Mouse (Mus musculus) MEL (cell line): ENCODE data around the gene Sbsn. TPM values are rescaled to one million over a fixed set of nuclear protein-coding genes. Genes with fewer than 3 reads are reported as not detected.

Experiments used
- DNase-seq: peaks from one replicate; pipeline ENCODE4 v3.0.0; 2011; ENCODE audit warnings: low read depth, low spot score
- H3K27ac ChIP-seq: 2 replicates; pipeline ENCODE4 v1.5.1; 2012; ENCODE audit warnings: low read depth, mild to moderate bottlenecking, control low read depth, low read length, moderate library complexity; ENCODE audit not compliant: control insufficient read depth
- H3K27me3 ChIP-seq, 2 experiments: fragments of 150-350 bp in 1 of 2; sonication (generic) in 1 of 2; 2 replicates each; pipeline ENCODE4 v1.6.1; 2012; ENCODE audit warnings: low read length in 2 of 2, mild to moderate bottlenecking in 2 of 2, improper control_type of control experiment in 1 of 2, moderate library complexity in 1 of 2; ENCODE audit not compliant: insufficient read depth in 2 of 2, control insufficient read depth in 1 of 2
- H3K36me3 ChIP-seq, 2 experiments: 2 replicates each; pipeline ENCODE4 v1.6.1; 2012 to 2014; ENCODE audit warnings: low read length in 2 of 2, improper control_type of control experiment in 1 of 2, inconsistent platforms in 1 of 2, mild to moderate bottlenecking in 1 of 2; ENCODE audit not compliant: insufficient read depth in 2 of 2, control insufficient read depth in 1 of 2
- H3K4me1 ChIP-seq, 2 experiments: fragments of 150-350 bp in 1 of 2; sonication (generic) in 1 of 2; 2 replicates each; pipeline ENCODE4 v1.6.1; 2012; ENCODE audit warnings: low read length in 2 of 2, improper control_type of control experiment in 1 of 2, mild to moderate bottlenecking in 1 of 2; ENCODE audit not compliant: insufficient read depth in 2 of 2, control insufficient read depth in 1 of 2
- H3K4me3 ChIP-seq, 2 experiments: fragments of 150-350 bp in 1 of 2; sonication (generic) in 1 of 2; 2 replicates each; pipeline ENCODE4 v1.5.1; 2012; ENCODE audit warnings: low read depth in 2 of 2, low read length in 2 of 2, mild to moderate bottlenecking in 2 of 2, moderate library complexity in 2 of 2, control low read depth in 1 of 2, improper control_type of control experiment in 1 of 2; ENCODE audit not compliant: control insufficient read depth in 1 of 2, insufficient read depth in 1 of 2
- H3K79me2 ChIP-seq: 2 replicates; pipeline ENCODE4 v1.6.1; 2012; ENCODE audit warnings: mild to moderate bottlenecking, low read length, moderate library complexity; ENCODE audit not compliant: control insufficient read depth, poor library complexity, insufficient read depth
- H3K9ac ChIP-seq: 2 replicates; pipeline ENCODE4 v1.6.1; 2012; ENCODE audit warnings: low read depth, mild to moderate bottlenecking, control low read depth, low read length, moderate library complexity; ENCODE audit not compliant: control insufficient read depth, poor library complexity, severe bottlenecking
- H3K9me3 ChIP-seq: fragments of 150-350 bp; sonication (generic); replicated peaks from 2 replicates; pipeline ENCODE4 v1.6.1; 2012; ENCODE audit warnings: mild to moderate bottlenecking, low read length, improper control_type of control experiment, moderate library complexity; ENCODE audit not compliant: insufficient read depth
- CHD1 ChIP-seq: IDR thresholded peaks from 2 replicates; pipeline ENCODE4 v1.6.1; 2012; ENCODE audit warnings: low read depth, mild to moderate bottlenecking, inconsistent platforms, low read length, improper control_type of control experiment
- CTCF ChIP-seq, 3 experiments: IDR thresholded peaks in 2 of 3; conservative IDR thresholded peaks in 1 of 3; 2 replicates each; pipeline ENCODE4 v1.5.1; 2011 to 2012; ENCODE audit warnings: low read length in 3 of 3, low read depth in 2 of 3, mild to moderate bottlenecking in 2 of 3, improper control_type of control experiment in 1 of 3, inconsistent platforms in 1 of 3, mixed read lengths in 1 of 3, moderate library complexity in 1 of 3; ENCODE audit not compliant: control insufficient read depth in 1 of 3, insufficient read depth in 1 of 3, poor library complexity in 1 of 3, severe bottlenecking in 1 of 3
- E2F4 ChIP-seq: IDR thresholded peaks from 2 replicates; pipeline ENCODE4 v1.6.1; 2011; ENCODE audit warnings: low read depth, low read length, improper control_type of control experiment, borderline replicate concordance
- EP300 ChIP-seq, 2 experiments: IDR thresholded peaks; 2 replicates each; pipeline ENCODE4 v1.6.1; 2011; ENCODE audit warnings: improper control_type of control experiment in 2 of 2, low read length in 2 of 2, low read depth in 1 of 2, mild to moderate bottlenecking in 1 of 2
- ETS1 ChIP-seq: IDR thresholded peaks from 2 replicates; pipeline ENCODE4 v1.6.1; 2012; ENCODE audit warnings: low read depth, mild to moderate bottlenecking, inconsistent platforms, low read length, improper control_type of control experiment, moderate library complexity
- GABPA ChIP-seq: IDR thresholded peaks from 2 replicates; pipeline ENCODE4 v1.6.1; 2012; ENCODE audit warnings: low read depth, mild to moderate bottlenecking, inconsistent platforms, low read length, improper control_type of control experiment, moderate library complexity
- JUND ChIP-seq: IDR thresholded peaks from 2 replicates; pipeline ENCODE4 v1.6.1; 2011; ENCODE audit warnings: low read depth, mild to moderate bottlenecking, improper control_type of control experiment, low read length
- KAT2A ChIP-seq: conservative IDR thresholded peaks from 2 replicates; pipeline ENCODE4 v1.6.1; 2012; ENCODE audit warnings: low read depth, low read length, improper control_type of control experiment, inconsistent platforms
- MAFK ChIP-seq: IDR thresholded peaks from 2 replicates; pipeline ENCODE4 v1.6.1; 2011; ENCODE audit warnings: low read depth, mild to moderate bottlenecking, low read length, improper control_type of control experiment, borderline replicate concordance
- MAX ChIP-seq: IDR thresholded peaks from 2 replicates; pipeline ENCODE4 v1.6.1; 2011; ENCODE audit warnings: low read length, improper control_type of control experiment
- MAZ ChIP-seq: IDR thresholded peaks from 2 replicates; pipeline ENCODE4 v1.6.1; 2012; ENCODE audit warnings: low read depth, mild to moderate bottlenecking, inconsistent platforms, low read length, improper control_type of control experiment
- MXI1 ChIP-seq: IDR thresholded peaks from 2 replicates; pipeline ENCODE4 v1.6.1; 2011; ENCODE audit warnings: mild to moderate bottlenecking, low read depth, low read length, improper control_type of control experiment
- MYB ChIP-seq: IDR thresholded peaks from 2 replicates; pipeline ENCODE4 v1.6.1; 2011; ENCODE audit warnings: mild to moderate bottlenecking, low read depth, low read length, improper control_type of control experiment
- NELFE ChIP-seq: IDR thresholded peaks from 2 replicates; pipeline ENCODE4 v1.6.1; 2011; ENCODE audit warnings: low read depth, low read length, improper control_type of control experiment
- NRF1 ChIP-seq: IDR thresholded peaks from 2 replicates; pipeline ENCODE4 v1.6.1; 2014; ENCODE audit warnings: low read depth, mild to moderate bottlenecking, inconsistent platforms, low read length, improper control_type of control experiment, moderate library complexity; ENCODE audit not compliant: poor library complexity, insufficient read depth, severe bottlenecking
- POLR2A ChIP-seq, 2 experiments: IDR thresholded peaks; 2 replicates each; pipeline ENCODE4 v1.6.1; 2011 to 2012; ENCODE audit warnings: low read length in 2 of 2, mild to moderate bottlenecking in 2 of 2, control low read depth in 1 of 2, improper control_type of control experiment in 1 of 2, low read depth in 1 of 2, moderate library complexity in 1 of 2; ENCODE audit not compliant: control insufficient read depth in 1 of 2, insufficient read depth in 1 of 2, poor library complexity in 1 of 2
- POLR2AphosphoS2 ChIP-seq: IDR thresholded peaks from 2 replicates; pipeline ENCODE4 v1.6.1; 2011; ENCODE audit warnings: low read length, improper control_type of control experiment
- POLR2AphosphoS5 ChIP-seq: IDR thresholded peaks from 2 replicates; pipeline ENCODE4 v1.6.1; 2012; ENCODE audit warnings: low read depth, borderline replicate concordance, mild to moderate bottlenecking, inconsistent platforms, low read length, moderate library complexity, mixed read lengths
- SIN3A ChIP-seq: IDR thresholded peaks from 2 replicates; pipeline ENCODE4 v1.6.1; 2012; ENCODE audit warnings: low read length, improper control_type of control experiment, inconsistent platforms
- TAL1 ChIP-seq: IDR thresholded peaks from 2 replicates; pipeline ENCODE4 v1.6.1; 2012; ENCODE audit warnings: mild to moderate bottlenecking, inconsistent platforms, low read length, moderate library complexity, mixed read lengths
- TBP ChIP-seq: IDR thresholded peaks from 2 replicates; pipeline ENCODE4 v1.8.0; 2011; ENCODE audit warnings: low read depth, low read length, improper control_type of control experiment
- UBTF ChIP-seq: IDR thresholded peaks from 2 replicates; pipeline ENCODE4 v1.6.1; 2012; ENCODE audit warnings: low read depth, mild to moderate bottlenecking, inconsistent platforms, low read length, improper control_type of control experiment, moderate library complexity, borderline replicate concordance; ENCODE audit not compliant: insufficient read depth
- USF2 ChIP-seq, 2 experiments: IDR thresholded peaks; 2 replicates each; pipeline ENCODE4 v1.6.1; 2011 to 2012; ENCODE audit warnings: improper control_type of control experiment in 2 of 2, low read length in 2 of 2, borderline replicate concordance in 1 of 2, inconsistent platforms in 1 of 2, low read depth in 1 of 2, mild to moderate bottlenecking in 1 of 2; ENCODE audit not compliant: insufficient read depth in 1 of 2
- ZC3H11A ChIP-seq: IDR thresholded peaks from 2 replicates; pipeline ENCODE4 v1.6.1; 2012; ENCODE audit warnings: low read depth, mild to moderate bottlenecking, inconsistent platforms, low read length, improper control_type of control experiment
- ZKSCAN1 ChIP-seq: IDR thresholded peaks from 2 replicates; pipeline ENCODE4 v1.6.1; 2012; ENCODE audit warnings: low read depth, mild to moderate bottlenecking, inconsistent platforms, low read length, improper control_type of control experiment, moderate library complexity
- ZMIZ1 ChIP-seq: IDR thresholded peaks from 2 replicates; pipeline ENCODE4 v1.6.1; 2012; ENCODE audit warnings: low read depth, mild to moderate bottlenecking, inconsistent platforms, low read length, improper control_type of control experiment, moderate library complexity
- ZNF384 ChIP-seq: IDR thresholded peaks from 2 replicates; pipeline ENCODE4 v1.6.1; 2012; ENCODE audit warnings: low read depth, mild to moderate bottlenecking, inconsistent platforms, low read length, improper control_type of control experiment
- polyA plus RNA-seq, 2 experiments: library from polyadenylated mRNA; stranded (reverse) in 1 of 2; unstranded in 1 of 2; fragments of >175 nt in 1 of 2; fragments of >200 nt in 1 of 2; gene quantifications; 2 replicates each; pipeline versions ENCODE4 v1.2.1 to v1.2.4; 2012; ENCODE audit warnings: low replicate concordance in 2 of 2, low read depth in 1 of 2; ENCODE audit not compliant: insufficient read length in 2 of 2, insufficient read depth in 1 of 2, missing spikeins in 1 of 2
- total RNA-seq: library from RNA; depleted of rRNA; stranded (reverse); fragments of 300-350 nt; gene quantifications from 2 replicates; pipeline ENCODE4 v1.2.3, GENCODE M21; 2012

Gene Sbsn
- total and polyA plus RNA-seq, 3 experiments = 0.17 to 1.2 TPM; not detected in 1

DNA sequence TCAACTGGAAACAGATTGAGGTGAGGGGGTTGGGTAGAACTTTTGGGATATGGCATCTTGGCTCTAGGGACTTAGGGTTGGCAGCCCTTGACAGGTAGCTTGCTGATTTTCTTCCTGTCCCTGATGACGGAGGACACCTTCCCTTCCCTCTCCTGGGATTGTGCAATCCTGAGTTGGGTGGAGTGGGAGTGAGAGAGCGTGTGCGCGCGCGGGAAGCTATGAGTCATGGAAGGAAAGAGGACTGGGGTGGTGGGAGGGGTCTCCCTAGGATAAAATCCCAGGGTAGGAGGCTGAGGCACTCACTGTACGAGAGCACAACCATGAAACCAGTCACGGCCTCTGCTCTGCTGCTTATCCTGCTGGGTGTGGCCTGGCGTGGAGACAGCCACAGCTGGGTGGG, 24.8 kb downstream of the Sbsn start:
- no peaks in the 10 kb centered on the region for H3K36me3 ChIP-seq
- no peaks in the 10 kb centered on the region for H3K27me3 ChIP-seq
- DNase-seq = no peak
- no peak overlapping the region for H3K9ac ChIP-seq
- H3K4me1 ChIP-seq = no peaks in the 10 kb centered on the region
- H3K79me2 ChIP-seq = no peaks in the 10 kb centered on the region
- H3K27ac ChIP-seq = no peak overlapping the region
- no peaks in the 10 kb centered on the region for H3K9me3 ChIP-seq
- no peak overlapping the region for H3K4me3 ChIP-seq
- TF ChIP-seq MYB = no peak
- TF ChIP-seq EP300 (IDR thresholded peaks at IDR 0.05; ENCODE audit: low read depth in 1 of 2, low read length in 2 of 2) = no peak
- no peak for TF ChIP-seq ZKSCAN1
- TF ChIP-seq UBTF = no peak
- no peak for TF ChIP-seq POLR2AphosphoS5
- no peak for TF ChIP-seq CTCF (IDR thresholded peaks at IDR 0.05 in 2 of 3, conservative IDR thresholded peaks at IDR 0.05 in 1 of 3; ENCODE audit: control insufficient read depth in 1 of 3, insufficient read depth in 1 of 3, low read depth in 2 of 3, low read length in 3 of 3, poor library complexity in 1 of 3, severe bottlenecking in 1 of 3)
- TF ChIP-seq NRF1 = no peak
- TF ChIP-seq KAT2A = no peak
- TF ChIP-seq NELFE = no peak
- no peak for TF ChIP-seq E2F4
- no peak for TF ChIP-seq TBP
- TF ChIP-seq ZNF384 = no peak
- no peak for TF ChIP-seq ZMIZ1
- TF ChIP-seq JUND = no peak
- TF ChIP-seq CHD1 = no peak
- no peak for TF ChIP-seq TAL1
- TF ChIP-seq MAFK = no peak

DNA sequence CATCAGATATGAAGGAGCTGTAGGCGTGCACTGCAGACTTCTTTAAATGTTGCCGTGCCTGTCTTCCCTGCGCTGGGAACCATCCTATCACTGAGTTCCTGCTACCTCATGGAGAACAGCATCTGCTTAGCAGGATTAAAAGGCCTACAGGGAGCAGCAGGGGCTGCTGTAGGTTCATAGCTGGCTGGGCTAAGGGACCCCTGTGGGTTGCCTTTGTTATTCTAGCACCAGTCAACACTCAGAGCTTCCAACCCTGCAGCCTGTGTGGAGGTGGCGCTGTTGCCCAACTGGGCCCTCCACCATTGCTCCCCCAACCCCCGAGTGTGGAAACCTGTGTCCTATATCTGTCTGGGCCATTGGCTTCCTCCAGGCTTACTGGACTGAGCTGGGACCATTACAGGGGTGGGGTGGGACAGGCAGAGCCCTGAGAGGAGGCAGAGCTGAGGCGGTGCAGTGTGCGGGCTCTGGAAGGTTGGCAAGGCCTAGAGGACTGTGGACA, 25.9 kb downstream of the Sbsn start:
- Histone ChIP-seq H3K36me3 (no peaks in the 10 kb centered on the region), H3K9ac (no peak overlapping the region), H3K4me1 (peaks cover 0 to 5% of the 10 kb centered on the region in 2 experiments; a peak in 1 of 4 replicates), H3K27me3 (no peaks in the 10 kb centered on the region), H3K79me2 (no peaks in the 10 kb centered on the region), H3K27ac (no peak overlapping the region)
- DNase-seq = no peak
- TF ChIP-seq POLR2A (IDR thresholded peaks at IDR 0.05; ENCODE audit: control insufficient read depth in 1 of 2, insufficient read depth in 1 of 2, low read depth in 1 of 2, low read length in 2 of 2, poor library complexity in 1 of 2) = no peak
- no peak for TF ChIP-seq SIN3A
- TF ChIP-seq ZKSCAN1 = no peak
- no peak for TF ChIP-seq NRF1
- no peak for TF ChIP-seq UBTF
- no peak for TF ChIP-seq ETS1
- TF ChIP-seq GABPA = no peak
- TF ChIP-seq MAZ = no peak
- no peak for TF ChIP-seq POLR2AphosphoS2
- TF ChIP-seq JUND = no peak
- TF ChIP-seq CTCF (IDR thresholded peaks at IDR 0.05 in 2 of 3, conservative IDR thresholded peaks at IDR 0.05 in 1 of 3; ENCODE audit: control insufficient read depth in 1 of 3, insufficient read depth in 1 of 3, low read depth in 2 of 3, low read length in 3 of 3, poor library complexity in 1 of 3, severe bottlenecking in 1 of 3) = no peak; a peak in 1 of 6 replicates
- TF ChIP-seq CHD1 = no peak
- TF ChIP-seq ZC3H11A = no peak
- no peak for TF ChIP-seq MXI1
- no peak for TF ChIP-seq USF2 (IDR thresholded peaks at IDR 0.05; ENCODE audit: borderline replicate concordance in 1 of 2, insufficient read depth in 1 of 2, low read depth in 1 of 2, low read length in 2 of 2)
- TF ChIP-seq MAX = no peak
- TF ChIP-seq, all 39 proteins: peak for 0
- H3K4me3 ChIP-seq = no peak overlapping the region
- H3K9me3 ChIP-seq = no peaks in the 10 kb centered on the region
